Mouse (Mus musculus): ENCODE measurements around the gene Cald1. TPM values are rescaled to one million over a fixed set of nuclear protein-coding genes. Genes with fewer than 3 reads are reported as not detected.
A peak's percentile ranks its signal among the peaks of the same experiment; 100 is the strongest.

The Cald1 gene
- total and polyA plus RNA-seq, 2 experiments from 2014 or later: 28.5 to 40.8 TPM

DNA sequence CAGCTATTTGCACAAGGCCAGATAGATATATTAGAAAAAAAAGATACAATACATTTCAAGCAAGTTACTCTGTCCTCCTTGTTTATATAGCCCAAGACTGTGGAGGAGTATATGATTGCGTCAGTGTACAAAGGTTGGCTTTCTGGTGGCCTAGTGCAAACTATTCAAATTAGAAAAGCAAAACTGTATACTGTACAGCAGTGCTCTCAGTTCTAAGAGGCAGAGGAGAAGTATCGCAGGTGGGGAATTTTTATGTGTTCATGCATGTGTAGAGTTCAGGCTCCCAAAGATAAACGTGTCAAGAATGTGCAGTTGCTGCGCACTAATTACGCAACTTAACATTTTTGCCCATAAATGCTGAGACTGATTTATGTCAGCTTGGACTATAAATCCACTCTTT lies 31.0 kb upstream of the Cald1 start:
- no peak for DNase-seq
- Histone ChIP-seq H3K4me3 (ENCODE audit: low read depth, low read length) (no peak overlapping the region), H3K27me3 (ENCODE audit: insufficient read depth, low read length) (no peaks in the 10 kb centered on the region), H3K4me1 (ENCODE audit: insufficient read depth) (no peaks in the 10 kb centered on the region), H3K9ac (no peak overlapping the region), H3K27ac (ENCODE audit: low read depth, low read length) (no peak overlapping the region), H3K36me3 (ENCODE audit: insufficient read depth) (no peaks in the 10 kb centered on the region), H3K9me3 (ENCODE audit: low read length) (no peaks in the 10 kb centered on the region), H3K4me2 (ENCODE audit: low read depth) (no peak overlapping the region)
- ATAC-seq: no peak
- no peak for TF ChIP-seq CTCF (IDR thresholded peaks at IDR 0.05; ENCODE audit: low read depth)
- WGBS: 94% methylated on average over 5 of the region's 5 CpGs

DNA sequence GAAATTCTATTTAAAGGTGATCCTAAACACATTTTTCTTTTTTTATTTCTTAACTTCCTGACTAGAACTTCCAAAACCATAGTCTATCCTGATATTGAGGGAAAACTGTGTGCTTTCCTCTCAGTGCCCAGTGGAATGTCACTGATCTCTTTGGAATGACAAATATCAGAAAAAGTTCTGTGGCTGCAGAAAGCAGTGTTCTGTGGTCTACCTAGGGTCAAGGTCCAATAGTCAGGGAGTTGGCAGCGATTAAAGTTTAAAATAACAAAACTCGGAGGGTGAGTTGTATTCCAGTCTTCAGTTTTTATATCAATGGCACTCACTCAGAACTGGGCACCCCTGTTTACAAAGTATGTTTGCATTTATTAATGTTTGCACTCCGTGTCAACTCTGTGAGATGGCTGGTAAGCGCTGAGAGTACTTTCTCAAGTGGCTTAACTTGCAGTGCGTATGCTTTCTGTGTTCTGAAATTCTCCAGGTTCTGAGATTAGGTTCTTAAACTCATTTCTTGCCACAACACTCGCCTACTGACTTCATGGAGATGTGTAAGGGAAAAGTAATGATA lies 18.7 kb upstream of the Cald1 start:
- no peaks in the 10 kb centered on the region for H3K9me3 ChIP-seq (ENCODE audit: low read length)
- DNase-seq (no peak), ATAC-seq (no peak)
- WGBS: 92% methylated on average over 6 of the region's 6 CpGs
- H3K4me3 ChIP-seq (ENCODE audit: low read depth, low read length): no peak overlapping the region
- TF ChIP-seq CTCF (IDR thresholded peaks at IDR 0.05; ENCODE audit: low read depth): no peak
- no peak overlapping the region for H3K4me2 ChIP-seq (ENCODE audit: low read depth)
- no peak overlapping the region for H3K9ac ChIP-seq
- H3K4me1 ChIP-seq (ENCODE audit: insufficient read depth): no peaks in the 10 kb centered on the region
- no peaks in the 10 kb centered on the region for H3K27me3 ChIP-seq (ENCODE audit: insufficient read depth, low read length)
- no peaks in the 10 kb centered on the region for H3K36me3 ChIP-seq (ENCODE audit: insufficient read depth)
- no peak overlapping the region for H3K27ac ChIP-seq (ENCODE audit: low read depth, low read length)

DNA sequence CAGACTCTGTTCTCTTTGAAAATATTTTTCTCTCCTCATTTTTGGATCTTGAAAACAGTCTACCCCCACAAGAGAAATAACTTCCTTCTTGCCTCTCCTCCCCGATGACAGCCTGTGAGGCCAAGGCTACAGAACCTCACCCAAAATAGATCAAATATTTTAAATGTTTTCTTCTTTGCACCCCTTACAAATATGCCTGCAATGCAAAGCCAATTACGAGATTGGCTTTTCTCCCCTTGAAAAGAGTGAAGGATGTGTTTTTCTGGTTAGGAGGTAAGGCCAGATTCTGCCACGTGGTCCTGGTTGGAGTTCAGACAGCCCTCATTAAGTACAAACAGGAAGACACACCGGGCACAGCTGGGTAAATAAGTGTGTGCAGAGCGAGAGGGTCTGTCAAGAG lies 14.9 kb upstream of the Cald1 start:
- Histone ChIP-seq H3K4me2 (ENCODE audit: low read depth) (no peak overlapping the region), H3K9ac (no peak overlapping the region), H3K4me1 (ENCODE audit: insufficient read depth) (no peaks in the 10 kb centered on the region), H3K4me3 (ENCODE audit: low read depth, low read length) (no peak overlapping the region), H3K9me3 (ENCODE audit: low read length) (no peaks in the 10 kb centered on the region), H3K36me3 (ENCODE audit: insufficient read depth) (no peaks in the 10 kb centered on the region), H3K27ac (ENCODE audit: low read depth, low read length) (no peak overlapping the region), H3K27me3 (ENCODE audit: insufficient read depth, low read length) (no peaks in the 10 kb centered on the region)
- TF ChIP-seq CTCF (IDR thresholded peaks at IDR 0.05; ENCODE audit: low read depth): no peak
- 75% methylated on average over 5 of the region's 5 CpGs for WGBS
- DNase-seq: no peak
- no peak for ATAC-seq

DNA sequence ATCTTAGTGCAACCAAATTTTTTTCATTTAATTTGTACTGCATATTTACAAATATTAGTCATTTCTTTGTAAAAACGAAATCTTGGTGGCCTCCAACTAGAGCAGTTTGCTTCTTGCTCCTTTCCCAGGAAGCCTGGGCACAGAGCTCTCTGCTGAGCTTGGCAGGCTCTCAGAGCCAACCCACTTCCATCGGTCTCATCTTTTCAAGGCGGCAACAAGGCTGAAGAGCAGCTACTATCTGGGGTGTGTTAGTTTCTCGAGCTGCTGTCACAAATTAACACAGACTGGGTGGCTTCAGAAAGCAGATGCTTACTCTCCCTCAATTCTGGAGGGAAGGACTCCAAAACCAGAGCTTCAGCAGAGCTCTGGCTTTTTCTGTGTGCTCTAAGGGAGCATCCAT lies 10.2 kb upstream of the Cald1 start:
- DNase-seq (peak; percentile 16), ATAC-seq (peak; percentile 25; the same call in 1 of the 2 replicates)
- no peak for TF ChIP-seq CTCF (IDR thresholded peaks at IDR 0.05; ENCODE audit: low read depth)
- H3K9ac ChIP-seq: no peak overlapping the region
- H3K9me3 ChIP-seq (ENCODE audit: low read length): no peaks in the 10 kb centered on the region
- no peak overlapping the region for H3K4me3 ChIP-seq (ENCODE audit: low read depth, low read length)
- no peaks in the 10 kb centered on the region for H3K4me1 ChIP-seq (ENCODE audit: insufficient read depth)
- no peaks in the 10 kb centered on the region for H3K36me3 ChIP-seq (ENCODE audit: insufficient read depth)
- H3K27ac ChIP-seq (ENCODE audit: low read depth, low read length): no peak overlapping the region
- WGBS: 61% methylated on average over 4 of the region's 4 CpGs
- H3K4me2 ChIP-seq (ENCODE audit: low read depth): no peak overlapping the region
- H3K27me3 ChIP-seq (ENCODE audit: insufficient read depth, low read length): no peaks in the 10 kb centered on the region

DNA sequence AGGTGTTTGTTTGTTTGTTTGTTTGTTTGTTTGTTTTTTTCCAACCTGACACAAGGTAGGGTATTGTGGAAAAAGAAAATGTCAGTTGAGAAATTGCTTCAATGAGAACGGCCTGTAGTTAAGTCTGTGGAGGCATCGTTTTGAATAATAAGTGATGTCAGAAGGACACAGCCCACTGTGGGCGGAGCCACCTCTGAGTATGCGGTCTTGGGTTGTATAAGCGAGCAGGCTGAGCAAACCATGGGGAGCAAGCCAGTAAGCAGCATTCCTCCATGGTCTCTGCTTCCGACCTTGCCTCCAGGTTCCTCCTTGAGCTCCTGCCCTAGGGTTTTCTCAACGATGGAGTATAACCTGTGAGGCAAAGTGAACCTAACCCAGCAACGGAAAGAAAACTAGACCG lies 7.6 kb upstream of the Cald1 start:
- H3K4me1 ChIP-seq (ENCODE audit: insufficient read depth): no peaks in the 10 kb centered on the region
- H3K4me2 ChIP-seq (ENCODE audit: low read depth): no peak overlapping the region
- WGBS: 93% methylated on average over 9 of the region's 9 CpGs
- no peak overlapping the region for H3K27ac ChIP-seq (ENCODE audit: low read depth, low read length)
- no peak for DNase-seq
- no peak overlapping the region for H3K9ac ChIP-seq
- no peak for TF ChIP-seq CTCF (IDR thresholded peaks at IDR 0.05; ENCODE audit: low read depth)
- no peaks in the 10 kb centered on the region for H3K36me3 ChIP-seq (ENCODE audit: insufficient read depth)
- H3K9me3 ChIP-seq (ENCODE audit: low read length): no peaks in the 10 kb centered on the region
- H3K4me3 ChIP-seq (ENCODE audit: low read depth, low read length): no peak overlapping the region
- H3K27me3 ChIP-seq (ENCODE audit: insufficient read depth, low read length): no peaks in the 10 kb centered on the region
- ATAC-seq: no peak

DNA sequence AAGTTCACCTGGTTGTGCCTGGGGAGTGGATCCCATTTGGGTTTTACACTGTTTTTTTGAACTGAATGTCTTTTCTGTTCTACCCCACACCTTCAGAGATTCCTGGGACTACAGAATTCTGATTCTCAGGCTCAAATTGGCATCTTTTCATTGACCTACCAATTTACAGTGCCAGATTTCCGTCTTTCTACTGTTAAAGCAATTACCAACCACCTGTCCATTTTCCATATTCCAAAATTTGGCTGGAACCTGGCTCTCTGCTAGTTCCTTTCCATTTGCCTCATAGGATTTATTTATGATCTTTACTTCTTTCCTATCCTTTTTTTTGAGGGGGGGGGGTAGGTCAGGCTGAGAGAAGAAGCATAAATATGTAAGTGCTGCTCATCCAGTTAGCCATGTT lies 4.9 kb upstream of the Cald1 start:
- Histone ChIP-seq H3K9me3 (ENCODE audit: low read length) (no peaks in the 10 kb centered on the region), H3K4me3 (ENCODE audit: low read depth, low read length) (no peak overlapping the region), H3K4me2 (ENCODE audit: low read depth) (no peak overlapping the region), H3K27ac (ENCODE audit: low read depth, low read length) (no peak overlapping the region), H3K27me3 (ENCODE audit: insufficient read depth, low read length) (no peaks in the 10 kb centered on the region), H3K9ac (no peak overlapping the region), H3K4me1 (ENCODE audit: insufficient read depth) (peaks cover under 1% of the 10 kb centered on the region; the same call in 1 of the 2 replicates), H3K36me3 (ENCODE audit: insufficient read depth) (no peaks in the 10 kb centered on the region)
- DNase-seq (no peak), ATAC-seq (no peak)
- 66% methylated on average over 1 of the region's 1 CpGs for WGBS
- TF ChIP-seq CTCF (IDR thresholded peaks at IDR 0.05; ENCODE audit: low read depth): no peak

DNA sequence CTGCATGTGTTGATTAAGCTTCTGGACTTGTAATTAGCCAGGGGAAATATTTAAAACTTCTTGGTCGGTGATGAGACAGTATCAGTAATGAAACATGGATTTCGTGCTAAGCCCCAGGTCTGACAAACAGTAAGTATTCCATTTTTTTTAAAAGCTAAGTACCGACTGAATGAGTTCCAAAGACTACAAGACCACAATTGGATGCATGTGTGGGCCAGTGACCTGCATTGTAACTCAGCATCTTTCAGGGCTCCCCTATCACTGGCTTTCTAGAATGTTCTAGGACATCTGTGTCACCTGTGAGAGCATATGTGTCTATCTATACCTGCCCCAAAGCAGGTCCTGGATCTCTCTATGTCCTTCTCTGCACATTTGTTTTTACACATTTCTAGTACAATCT lies 984 bp upstream of the Cald1 start:
- WGBS: 32% methylated on average over 3 of the region's 3 CpGs
- no peak for ATAC-seq

More for the DNA sequence above, 984 bp upstream of the Cald1 start:
- no peaks in the 10 kb centered on the region for H3K27me3 ChIP-seq (ENCODE audit: insufficient read depth, low read length)
- H3K4me1 ChIP-seq (ENCODE audit: insufficient read depth): peaks cover 3% of the 10 kb centered on the region; the same call in 1 of the 2 replicates
- H3K9ac ChIP-seq: no peak overlapping the region
- no peak overlapping the region for H3K27ac ChIP-seq (ENCODE audit: low read depth, low read length)
- DNase-seq: no peak
- TF ChIP-seq CTCF (IDR thresholded peaks at IDR 0.05; ENCODE audit: low read depth): no peak
- H3K4me2 ChIP-seq (ENCODE audit: low read depth): no peak overlapping the region
- H3K4me3 ChIP-seq (ENCODE audit: low read depth, low read length): no peak overlapping the region
- no peaks in the 10 kb centered on the region for H3K9me3 ChIP-seq (ENCODE audit: low read length)
- H3K36me3 ChIP-seq (ENCODE audit: insufficient read depth): no peaks in the 10 kb centered on the region
